Mouse (Mus musculus): ENCODE data around the gene Nme4. TPM values are rescaled to one million over a fixed set of nuclear protein-coding genes. Genes with fewer than 3 reads are reported as not detected.
A peak's percentile ranks its signal among the peaks of the same experiment; 100 is the strongest.
"Not testable (repeated sequence)": the region's sequence is repeated elsewhere in the genome, so short reads cannot be mapped to it uniquely, and the experiment has no call there.

The Nme4 gene
- polyA plus RNA-seq, 1 experiment from 2014 or later: 135 TPM

DNA sequence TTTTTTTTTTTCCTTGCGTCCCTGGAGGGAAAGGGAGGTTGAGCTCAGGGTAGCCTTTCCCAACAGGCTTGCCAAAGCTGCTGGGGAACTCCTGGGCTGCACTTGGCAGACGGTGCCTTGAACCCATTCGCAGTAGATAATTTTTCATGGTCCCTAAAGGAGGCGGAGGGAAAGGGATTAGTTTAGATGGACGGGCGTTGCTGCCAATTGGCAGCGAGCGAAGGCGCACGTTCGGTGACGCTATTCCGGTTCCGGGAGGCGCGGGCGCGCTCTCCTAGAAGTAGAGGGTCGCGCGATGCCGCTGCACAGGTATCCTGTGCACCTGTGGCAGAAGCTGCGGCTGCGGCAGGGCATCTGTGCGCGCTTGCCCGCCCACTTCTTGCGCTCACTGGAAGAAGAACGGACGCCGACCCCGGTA, 27.9 kb upstream of the Nme4 start, which contains the start of gene Mrpl28:
Mrpl28 (plus strand) TSS at position 234 of the 418 bp plus-strand sequence.
- H3K4me1 ChIP-seq: peaks cover 18% of the 10 kb centered on the region
- H3K27ac ChIP-seq: no peak within 1 kb of the TSS
- H3K27me3 ChIP-seq: peaks cover 17% of the 10 kb centered on the region
- peak within 1 kb of the TSS; percentile 90 for H3K4me2 ChIP-seq (replicated peaks)
- H3K9me3 ChIP-seq: no peaks in the 10 kb centered on the region
- peaks cover 34% of the 10 kb centered on the region for H3K36me3 ChIP-seq
- ATAC-seq (ENCODE audit: low FRiP score, low read depth): peak; percentile 89
- under 1% methylated on average over 32 of the region's 32 CpGs for WGBS
- peak within 1 kb of the TSS; percentile 80 for H3K4me3 ChIP-seq
- peak within 1 kb of the TSS; percentile 88 for H3K9ac ChIP-seq

DNA sequence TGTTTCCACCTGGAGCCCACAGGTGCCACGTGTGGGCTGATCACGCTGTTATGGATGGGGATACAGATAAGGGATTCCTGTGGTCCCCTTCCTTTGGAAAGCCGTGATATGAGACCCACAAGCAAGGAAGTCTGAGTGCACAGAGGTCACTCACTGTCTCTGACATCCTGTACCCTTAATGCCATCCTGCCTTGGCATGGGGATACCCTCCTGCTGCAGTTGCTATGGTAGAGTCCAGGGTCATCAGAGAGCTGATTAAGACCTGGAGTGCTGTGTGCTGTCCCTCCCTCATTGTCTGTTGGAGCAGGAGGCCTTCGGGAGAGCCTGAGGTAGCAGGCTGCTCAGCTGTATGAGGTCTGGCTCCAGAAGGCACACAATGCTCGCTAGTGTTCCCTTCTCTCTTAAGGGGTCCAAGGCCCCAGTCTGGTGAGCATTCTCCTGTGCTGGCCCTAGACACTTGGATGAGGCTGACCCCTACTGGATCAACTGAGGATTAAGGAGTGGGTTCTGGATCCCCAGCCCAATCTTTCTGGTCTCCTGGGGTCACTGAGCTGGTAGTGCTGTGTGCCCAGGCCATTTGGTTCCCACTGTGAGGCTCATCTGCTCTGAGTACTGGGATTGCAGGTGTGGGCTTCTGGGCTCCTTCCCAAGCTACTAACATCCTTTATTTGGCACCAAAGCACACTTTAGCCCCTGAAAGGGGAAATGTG, 27.2 kb upstream of the Nme4 start:
- peak overlapping the region; percentile 80; the same call in 1 of the 2 replicates for H3K4me3 ChIP-seq
- peaks cover 27% of the 10 kb centered on the region for H3K36me3 ChIP-seq
- H3K9ac ChIP-seq: no peak overlapping the region; the same call in 1 of the 2 replicates
- H3K4me1 ChIP-seq: peaks cover 18% of the 10 kb centered on the region
- no peak overlapping the region for H3K27ac ChIP-seq
- H3K4me2 ChIP-seq (replicated peaks): no peak overlapping the region
- 65% methylated on average over 5 of the region's 5 CpGs for WGBS
- H3K9me3 ChIP-seq: no peaks in the 10 kb centered on the region
- peaks cover 24% of the 10 kb centered on the region for H3K27me3 ChIP-seq
- no peak for ATAC-seq (ENCODE audit: low FRiP score, low read depth)

DNA sequence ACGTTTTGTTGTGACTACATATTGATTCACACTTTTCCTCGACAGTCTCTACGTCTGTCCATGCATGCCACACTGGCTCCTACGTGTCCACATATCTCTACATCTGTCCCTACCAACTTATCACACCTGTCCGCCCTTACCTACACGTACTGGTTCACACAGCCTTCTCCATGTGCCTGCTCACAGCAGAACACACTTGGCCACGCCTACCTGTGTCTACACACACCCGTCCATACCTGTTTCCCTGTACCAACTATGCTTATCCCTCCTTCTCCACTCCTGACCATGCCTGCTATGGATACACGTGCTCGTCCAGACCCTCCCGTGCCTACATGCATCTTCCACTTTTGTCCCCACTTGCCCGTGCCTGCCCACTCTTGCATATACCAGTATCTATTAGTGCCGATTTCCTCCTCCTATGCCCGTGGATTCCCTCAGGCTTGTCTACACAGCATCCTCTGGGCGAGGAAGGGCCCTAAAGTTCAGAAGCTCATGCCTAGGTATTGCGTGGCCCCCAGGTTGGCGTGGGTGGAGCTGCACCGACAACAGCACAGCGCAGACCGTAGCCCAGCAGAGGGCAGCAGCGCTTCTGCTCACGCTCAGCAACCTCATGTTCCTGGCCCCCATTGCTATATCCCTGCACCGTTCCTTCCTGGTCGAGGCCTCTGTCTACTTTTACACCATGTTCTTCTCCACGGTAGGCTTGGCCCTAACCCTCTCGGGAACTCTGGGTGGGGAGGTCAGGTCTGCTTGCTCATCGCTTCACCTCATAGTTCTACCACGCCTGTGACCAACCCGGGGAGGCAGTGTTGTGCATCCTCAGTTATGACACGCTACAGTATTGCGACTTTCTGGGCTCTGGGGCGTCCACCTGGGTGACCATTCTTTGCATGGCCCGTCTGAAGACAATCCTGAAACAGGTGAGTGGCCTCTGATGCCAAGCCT, 24.6 kb upstream of the Nme4 start:
- Histone ChIP-seq H3K9ac (0 out of 2 replicates have a peak overlapping the region, but pooled peaks have one; percentile 9), H3K4me3 (no peak overlapping the region), H3K9me3 (no peaks in the 10 kb centered on the region), H3K36me3 (peaks cover 1% of the 10 kb centered on the region), H3K27me3 (peaks cover 49% of the 10 kb centered on the region), H3K27ac (no peak overlapping the region), H3K4me1 (peaks cover 18% of the 10 kb centered on the region), H3K4me2 (replicated peaks) (no peak overlapping the region; the same call in 1 of the 2 replicates)
- no peak; the same call in 1 of the 2 replicates for ATAC-seq (ENCODE audit: low FRiP score, low read depth)
- WGBS: 48% methylated on average over 33 of the region's 33 CpGs

DNA sequence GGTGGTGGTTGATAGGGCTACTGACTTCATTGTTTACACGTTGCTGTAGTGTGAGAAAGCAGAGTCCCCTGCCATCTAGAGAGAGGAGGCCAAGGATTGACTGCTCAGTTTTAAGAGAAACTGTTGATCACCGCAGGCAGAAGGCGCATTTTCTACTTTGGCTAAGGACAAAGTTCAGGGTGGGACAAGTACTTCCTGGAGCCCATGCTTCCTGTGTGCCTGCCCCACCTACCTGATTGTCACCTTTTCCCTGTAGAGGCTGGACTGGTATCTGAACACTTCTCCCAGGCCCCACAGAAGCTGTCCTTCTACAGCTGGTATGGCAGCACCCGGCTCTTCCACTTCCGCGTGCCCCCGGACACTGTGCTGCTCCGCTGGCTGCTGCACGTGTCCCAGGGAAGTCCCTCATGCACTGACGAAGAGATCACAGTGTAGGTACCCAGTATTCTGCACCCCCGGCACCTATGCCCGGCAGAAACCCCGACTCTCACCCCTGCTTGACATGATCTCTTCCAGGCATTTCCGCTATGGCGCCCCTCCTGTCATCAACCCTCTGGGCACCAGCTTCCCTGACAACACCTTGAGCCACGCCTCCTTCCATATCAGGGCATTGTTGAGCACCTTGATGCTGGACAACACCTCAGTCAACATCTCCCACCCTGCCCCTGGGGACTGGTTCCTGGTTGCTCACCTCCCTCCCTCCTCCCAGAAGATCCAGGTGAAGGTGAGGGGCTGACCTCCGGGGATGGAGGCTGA, 21.3 kb upstream of the Nme4 start:
- Histone ChIP-seq H3K36me3 (no peaks in the 10 kb centered on the region), H3K4me1 (peaks cover 6% of the 10 kb centered on the region; the same call in 1 of the 2 replicates), H3K9ac (no peak overlapping the region), H3K4me3 (no peak overlapping the region), H3K27me3 (peaks cover 83% of the 10 kb centered on the region), H3K9me3 (no peaks in the 10 kb centered on the region), H3K4me2 (replicated peaks) (no peak overlapping the region), H3K27ac (no peak overlapping the region)
- WGBS: 83% methylated on average over 17 of the region's 17 CpGs
- ATAC-seq (ENCODE audit: low FRiP score, low read depth): no peak

DNA sequence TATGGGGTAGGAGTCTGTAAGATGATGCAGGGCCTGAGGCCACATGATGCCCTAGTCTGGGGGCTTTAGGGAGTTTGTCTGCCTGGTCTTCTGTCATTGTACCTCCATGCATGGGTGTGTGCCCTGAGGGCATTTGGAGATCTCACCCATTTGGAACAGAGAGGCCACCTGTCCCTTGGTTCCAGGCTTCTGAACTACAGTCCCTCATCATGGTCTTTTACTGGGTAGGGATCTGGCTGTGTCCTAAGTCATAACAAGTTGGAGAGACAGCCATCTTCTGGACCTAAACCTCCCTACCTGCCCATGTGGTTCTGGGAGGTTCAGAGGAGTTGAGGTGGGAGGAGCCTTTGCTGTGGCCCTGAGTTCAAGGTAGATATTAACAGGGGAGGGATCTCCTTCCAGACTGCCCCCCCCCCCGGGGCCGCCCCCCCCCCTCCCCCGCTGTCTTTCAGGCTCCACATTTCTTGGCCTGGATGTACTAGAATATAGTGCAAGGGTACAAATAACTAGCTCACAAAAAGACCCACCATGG, 20.6 kb upstream of the Nme4 start:
- 68% methylated on average over 3 of the region's 3 CpGs for WGBS
- H3K9me3 ChIP-seq: no peaks in the 10 kb centered on the region

DNA sequence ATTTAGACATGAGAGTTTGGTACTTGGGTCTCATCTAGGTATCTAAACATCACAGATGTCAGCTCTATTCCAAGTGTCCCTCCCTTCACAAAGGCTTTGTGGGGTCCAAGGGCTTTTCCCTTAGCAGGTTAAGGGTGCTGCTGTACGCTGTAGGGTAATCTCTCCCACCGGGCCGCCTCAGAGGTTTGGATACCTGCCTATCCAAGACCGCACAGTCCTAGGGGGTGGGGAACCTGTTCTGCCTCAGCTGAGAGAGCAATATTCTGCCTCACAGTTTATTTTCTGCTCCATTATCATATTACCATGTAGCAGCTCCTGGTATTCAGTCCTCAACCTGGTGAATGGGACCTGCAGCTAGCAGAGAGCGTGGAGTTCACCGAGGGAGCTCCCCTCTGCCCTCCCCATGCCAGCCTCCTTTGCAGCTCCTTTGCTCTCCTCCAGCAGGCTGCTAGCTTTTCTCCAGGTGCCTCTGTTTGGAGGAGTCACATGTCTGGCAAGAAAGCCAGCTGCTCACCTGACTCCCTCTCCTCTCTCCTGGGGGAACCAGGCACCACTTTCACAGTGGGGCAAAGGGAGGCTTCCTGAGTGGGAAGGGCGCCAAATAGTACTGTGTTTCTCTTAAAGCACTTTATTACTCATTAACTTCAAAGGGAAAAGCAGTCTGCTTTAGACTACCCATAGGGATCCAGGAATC, 19.9 kb upstream of the Nme4 start:
- Histone ChIP-seq H3K4me2 (replicated peaks) (no peak overlapping the region), H3K4me1 (peaks cover 15% of the 10 kb centered on the region), H3K9me3 (no peaks in the 10 kb centered on the region), H3K36me3 (no peaks in the 10 kb centered on the region), H3K4me3 (no peak overlapping the region), H3K27ac (no peak overlapping the region), H3K27me3 (peaks cover 96% of the 10 kb centered on the region), H3K9ac (no peak overlapping the region)
- no peak for ATAC-seq (ENCODE audit: low FRiP score, low read depth)
- WGBS: 77% methylated on average over 7 of the region's 7 CpGs

More for the DNA sequence above, 20.6 kb upstream of the Nme4 start:
- Histone ChIP-seq H3K27me3 (peaks cover 90% of the 10 kb centered on the region), H3K4me1 (peaks cover 9% of the 10 kb centered on the region), H3K9ac (no peak overlapping the region), H3K27ac (no peak overlapping the region), H3K4me3 (no peak overlapping the region), H3K4me2 (replicated peaks) (no peak overlapping the region), H3K36me3 (no peaks in the 10 kb centered on the region)
- ATAC-seq (ENCODE audit: low FRiP score, low read depth): no peak

DNA sequence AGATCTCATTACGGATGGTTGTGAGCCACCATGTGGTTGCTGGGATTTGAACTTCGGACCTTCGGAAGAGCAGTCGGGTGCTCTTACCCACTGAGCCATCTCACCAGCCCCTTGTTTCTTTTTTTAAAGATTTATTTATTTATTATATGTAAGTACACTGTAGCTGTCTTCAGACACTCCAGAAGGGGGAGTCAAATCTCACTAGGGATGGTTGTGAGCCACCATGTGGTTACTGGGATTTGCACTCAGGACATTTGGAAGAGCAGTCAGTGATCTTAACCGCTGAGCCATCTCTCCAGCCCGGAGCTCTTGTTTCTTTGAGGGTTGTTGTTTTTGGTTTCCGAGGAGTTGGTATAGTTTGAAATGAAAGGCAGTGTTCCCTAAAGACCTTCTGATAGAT, 19.1 kb upstream of the Nme4 start:
- WGBS: 68% methylated on average over 7 of the region's 7 CpGs
- Histone ChIP-seq H3K27me3 (peaks cover 97% of the 10 kb centered on the region), H3K4me1 (peaks cover 12% of the 10 kb centered on the region)
- not testable (repeated sequence) for H3K36me3 ChIP-seq; H3K27ac ChIP-seq; H3K9me3 ChIP-seq; H3K4me3 ChIP-seq; H3K9ac ChIP-seq; H3K4me2 ChIP-seq (replicated peaks); ATAC-seq (ENCODE audit: low FRiP score, low read depth)

DNA sequence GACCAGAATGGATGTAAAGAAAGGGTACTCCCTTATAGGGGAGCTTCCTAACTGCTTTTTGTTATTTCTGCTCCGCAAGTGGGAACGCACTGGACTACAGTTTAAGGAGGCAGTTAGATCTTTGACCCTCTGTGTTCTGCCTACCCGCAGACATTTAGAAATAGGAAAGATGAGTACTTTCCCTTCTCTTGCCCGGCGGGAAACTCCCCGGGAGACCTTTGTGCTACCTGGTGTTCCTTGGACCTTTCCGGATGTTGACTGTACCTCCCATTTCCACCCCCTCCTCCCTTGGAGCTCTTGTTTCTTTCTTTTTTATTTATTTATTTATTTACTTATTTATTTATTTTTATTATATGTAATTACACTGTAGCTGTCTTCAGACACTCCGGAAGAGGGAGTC, 18.7 kb upstream of the Nme4 start:
- Histone ChIP-seq H3K27me3 (peaks cover 97% of the 10 kb centered on the region), H3K4me1 (peaks cover 12% of the 10 kb centered on the region), H3K9me3 (no peaks in the 10 kb centered on the region), H3K9ac (peak overlapping the region; percentile 63; the same call in 1 of the 2 replicates), H3K27ac (no peak overlapping the region), H3K36me3 (no peaks in the 10 kb centered on the region), H3K4me3 (peak overlapping the region; percentile 54), H3K4me2 (replicated peaks) (peak overlapping the region; percentile 88)
- no peak for ATAC-seq (ENCODE audit: low FRiP score, low read depth)
- 14% methylated on average over 8 of the region's 8 CpGs for WGBS

DNA sequence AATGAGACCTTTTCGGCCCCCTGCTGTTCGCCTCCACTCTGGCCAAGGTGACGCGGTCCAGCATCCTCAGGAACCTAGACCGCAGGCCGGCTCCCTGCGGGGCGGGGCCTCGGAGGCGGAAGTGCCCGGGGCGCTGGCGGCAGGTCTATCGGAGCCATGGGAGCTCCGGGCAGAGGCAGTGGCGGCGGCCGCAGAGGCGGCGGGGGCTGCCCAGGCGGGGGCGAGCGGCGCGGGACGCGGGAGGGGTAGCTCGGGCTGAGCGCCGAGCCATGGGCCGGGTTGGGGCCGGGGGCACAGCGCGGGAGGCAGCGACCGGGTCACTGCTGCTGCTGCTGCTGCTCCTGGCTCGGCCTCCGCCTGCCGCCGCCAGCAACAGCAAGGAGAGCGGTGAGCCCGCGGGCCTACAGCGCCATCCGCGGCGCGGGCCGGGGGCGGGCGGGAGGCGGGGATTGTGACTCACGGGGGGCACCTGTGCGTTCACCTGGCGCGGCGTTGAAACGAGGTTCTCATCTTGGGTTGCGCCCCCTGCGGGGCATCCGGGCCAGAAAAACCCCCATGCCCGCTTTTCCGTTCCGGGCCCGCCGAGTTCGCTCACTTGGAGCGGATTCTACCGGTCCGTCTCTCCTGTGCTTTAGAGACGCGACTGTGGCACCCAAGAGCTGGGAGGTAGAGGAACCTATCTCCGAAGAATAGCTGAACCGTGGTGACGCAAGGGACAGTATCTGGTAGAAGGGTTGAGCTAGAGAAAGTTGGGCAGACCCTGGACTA, 18.0 kb upstream of the Nme4 start, which contains the start of gene Tmem8:
Tmem8 (plus strand) TSS at position 119 of the 768 bp plus-strand sequence.
- H3K4me2 ChIP-seq (replicated peaks): peak within 1 kb of the TSS; percentile 88
- peak; percentile 54 for ATAC-seq (ENCODE audit: low FRiP score, low read depth)
- no peaks in the 10 kb centered on the region for H3K36me3 ChIP-seq
- peaks cover 90% of the 10 kb centered on the region for H3K27me3 ChIP-seq
- under 1% methylated on average over 71 of the region's 75 CpGs for WGBS
- peak within 1 kb of the TSS; percentile 54 for H3K4me3 ChIP-seq
- peak within 1 kb of the TSS; percentile 63 for H3K9ac ChIP-seq
- no peaks in the 10 kb centered on the region for H3K9me3 ChIP-seq
- H3K27ac ChIP-seq: no peak within 1 kb of the TSS
- H3K4me1 ChIP-seq: peaks cover 12% of the 10 kb centered on the region

DNA sequence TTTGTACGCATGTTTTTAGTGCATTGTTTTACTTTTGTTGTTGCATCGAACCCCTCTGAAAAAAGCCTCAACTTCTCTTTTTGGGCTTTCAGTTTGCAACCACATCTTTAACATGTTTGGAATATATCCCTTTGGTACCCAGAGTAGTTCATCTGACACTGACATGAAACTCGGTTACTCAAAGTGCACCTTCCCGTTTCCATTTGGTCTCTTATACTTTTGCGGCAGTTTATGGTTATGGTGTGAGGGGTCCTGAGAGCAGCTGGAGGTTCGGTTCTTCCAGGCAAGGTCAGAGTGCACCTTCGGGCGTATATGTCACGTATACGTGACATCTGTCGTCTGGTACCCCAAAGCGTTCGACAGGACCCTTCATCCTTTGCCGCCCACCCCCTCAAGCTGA, 17.3 kb upstream of the Nme4 start:
- 0 out of 2 replicates have a peak overlapping the region, but pooled peaks have one; percentile 63 for H3K9ac ChIP-seq
- H3K36me3 ChIP-seq: no peaks in the 10 kb centered on the region
- H3K4me3 ChIP-seq: peak overlapping the region; percentile 54
- 16% methylated on average over 14 of the region's 14 CpGs for WGBS
- H3K27ac ChIP-seq: no peak overlapping the region
- peaks cover 12% of the 10 kb centered on the region for H3K4me1 ChIP-seq
- H3K9me3 ChIP-seq: no peaks in the 10 kb centered on the region
- H3K27me3 ChIP-seq: peaks cover 84% of the 10 kb centered on the region
- peak overlapping the region; percentile 88 for H3K4me2 ChIP-seq (replicated peaks)
- no peak for ATAC-seq (ENCODE audit: low FRiP score, low read depth)

Data from limb, embryonic 13.5 days (tissue).